Mouse (Mus musculus) stomach, embryonic 16.5 days (tissue): Measurements from ENCODE around the gene Pdk2. TPM values are rescaled to one million over a fixed set of nuclear protein-coding genes. Genes with fewer than 3 reads are reported as not detected.
A peak's percentile ranks its signal among the peaks of the same experiment; 100 is the strongest.
"Not testable (repeated sequence)": the region's sequence is repeated elsewhere in the genome, so short reads cannot be mapped to it uniquely, and the experiment has no call there.

Source experiments
- ATAC-seq: fragments of 200-750 bp; cut with Nextera tagmentation; 2 replicates; pipeline ENCODE4 v1.8.0; 2017; ENCODE audit warnings: moderate number of reproducible peaks, moderate TSS enrichment; ENCODE audit not compliant: insufficient read depth, low FRiP score
- H3K27ac ChIP-seq: fragments of 300-500 bp; sonication (generic); 2 replicates; pipeline ENCODE4 v1.5.1; 2014; ENCODE audit warnings: low read length
- H3K27me3 ChIP-seq: fragments of 300-500 bp; sonication (generic); 2 replicates; pipeline ENCODE4 v1.6.1; 2014; ENCODE audit warnings: low read length, control low read depth, mixed read lengths; ENCODE audit not compliant: control insufficient read depth, insufficient read depth
- H3K36me3 ChIP-seq: fragments of 300-500 bp; sonication (generic); 2 replicates; pipeline ENCODE4 v1.6.1; 2014; ENCODE audit warnings: low read length; ENCODE audit not compliant: control insufficient read depth, insufficient read depth
- H3K4me1 ChIP-seq: fragments of 300-500 bp; sonication (generic); 2 replicates; pipeline ENCODE4 v1.6.1; 2014; ENCODE audit warnings: low read length, control low read depth, mixed read lengths; ENCODE audit not compliant: control insufficient read depth, insufficient read depth
- H3K4me2 ChIP-seq: fragments of 300-500 bp; sonication (generic); 2 replicates; pipeline ENCODE4 v1.6.1; 2014; ENCODE audit warnings: low read depth, low read length, mixed read lengths
- H3K4me3 ChIP-seq: fragments of 300-500 bp; sonication (generic); replicated peaks from 2 replicates; pipeline ENCODE4 v1.5.1; 2014; ENCODE audit warnings: mild to moderate bottlenecking, low read length
- H3K9ac ChIP-seq: fragments of 300-500 bp; sonication (generic); 2 replicates; pipeline ENCODE4 v1.6.1; 2014; ENCODE audit warnings: low read length
- H3K9me3 ChIP-seq: fragments of 300-500 bp; sonication (generic); replicated peaks from 2 replicates; pipeline ENCODE4 v1.6.1; 2016; ENCODE audit warnings: low read length, control low read depth; ENCODE audit not compliant: control insufficient read depth
- whole genome bisulfite sequencing: fragments of 180-500 bp; shearing (Covaris S2); extraction: QIAGEN DNeasy Blood & Tissue Kit; methylation state at CpG from one replicate; pipeline ENCODE4 v1.1.7; 2014; 5-methylcytosine and 5-hydroxymethylcytosine counted together
- polyA plus RNA-seq: library from polyadenylated mRNA; unstranded; fragments of >200 nt; fragmentation: Nextera tagmentation; extraction: Ambion mirVana; gene quantifications from 2 replicates; pipeline ENCODE4 v1.2.1, GENCODE M21; 2015

Pdk2 gene
- polyA plus RNA-seq, 1 experiment from 2014 or later = 37.9 TPM

- not testable (repeated sequence) for H3K27ac ChIP-seq, H3K9me3 ChIP-seq, H3K27me3 ChIP-seq, H3K36me3 ChIP-seq, ATAC-seq
- peak overlapping the region; percentile 81 for H3K4me3 ChIP-seq
- H3K4me2 ChIP-seq = peak overlapping the region; percentile 79
- 10% methylated on average over 4 of the region's 4 CpGs for WGBS
- H3K9ac ChIP-seq = peak overlapping the region; percentile 61; the same call in 1 of the 2 replicates
- H3K4me1 ChIP-seq = peaks cover 49% of the 10 kb centered on the region
Observed at GRCm38 (mm10) chr11:95010841-95011403, 30.2 kb downstream of the Pdk2 start.

- H3K9ac ChIP-seq = peak overlapping the region; percentile 90
- peak overlapping the region; percentile 81 for H3K4me3 ChIP-seq
- H3K4me2 ChIP-seq = peak overlapping the region; percentile 79
- peak overlapping the region; percentile 92 for H3K27ac ChIP-seq
- under 1% methylated on average over 32 of the region's 40 CpGs for WGBS
- H3K36me3 ChIP-seq = 0 out of 2 replicates have a peak, but pooled peaks cover 6% of the 10 kb centered on the region
- H3K9me3 ChIP-seq = no peaks in the 10 kb centered on the region
- H3K4me1 ChIP-seq = peaks cover 49% of the 10 kb centered on the region
- no peaks in the 10 kb centered on the region for H3K27me3 ChIP-seq
- no peak for ATAC-seq
Observed at GRCm38 (mm10) chr11:95010141-95010739, 30.9 kb downstream of the Pdk2 start.

GRCm38 (mm10) chr11:95009629-95010014 lies 31.5 kb downstream of the Pdk2 start, which contains the start of gene Samd14:
TSS of gene Samd14 (plus strand) at chr11:95009879.
- Histone ChIP-seq H3K4me3 (peak within 1 kb of the TSS; percentile 81), H3K4me1 (peaks cover 49% of the 10 kb centered on the region), H3K27me3 (no peaks in the 10 kb centered on the region), H3K9ac (peak within 1 kb of the TSS; percentile 90), H3K4me2 (peak within 1 kb of the TSS; percentile 79), H3K36me3 (peaks cover 10% of the 10 kb centered on the region; the same call in 1 of the 2 replicates), H3K9me3 (no peaks in the 10 kb centered on the region), H3K27ac (peak within 1 kb of the TSS; percentile 92)
- ATAC-seq = peak; percentile 72
- WGBS = under 1% methylated on average over 32 of the region's 32 CpGs

- Histone ChIP-seq H3K4me1 (peaks cover 49% of the 10 kb centered on the region), H3K4me2 (peak overlapping the region; percentile 79), H3K9ac (peak overlapping the region; percentile 90), H3K36me3 (peaks cover 10% of the 10 kb centered on the region; the same call in 1 of the 2 replicates), H3K27me3 (no peaks in the 10 kb centered on the region), H3K9me3 (no peaks in the 10 kb centered on the region), H3K27ac (peak overlapping the region; percentile 92), H3K4me3 (peak overlapping the region; percentile 81)
- peak; percentile 0; the same call in 1 of the 2 replicates for ATAC-seq
- 26% methylated on average over 15 of the region's 15 CpGs for WGBS
Observed at GRCm38 (mm10) chr11:95008661-95009628, 32.2 kb downstream of the Pdk2 start.

GRCm38 (mm10) chr11:95007418-95007817 lies 33.7 kb downstream of the Pdk2 start:
- Histone ChIP-seq H3K4me3 (peak overlapping the region; percentile 49; the same call in 1 of the 2 replicates), H3K9me3 (no peaks in the 10 kb centered on the region), H3K27me3 (no peaks in the 10 kb centered on the region), H3K4me2 (peak overlapping the region; percentile 62), H3K36me3 (peaks cover 17% of the 10 kb centered on the region), H3K4me1 (peaks cover 41% of the 10 kb centered on the region), H3K27ac (peak overlapping the region; percentile 88), H3K9ac (peak overlapping the region; percentile 70; the same call in 1 of the 2 replicates)
- WGBS = 38% methylated on average over 3 of the region's 3 CpGs
- no peak for ATAC-seq

- Histone ChIP-seq H3K9ac (peak overlapping the region; percentile 70), H3K27me3 (no peaks in the 10 kb centered on the region), H3K4me1 (peaks cover 33% of the 10 kb centered on the region), H3K4me3 (peak overlapping the region; percentile 49), H3K27ac (peak overlapping the region; percentile 88), H3K9me3 (no peaks in the 10 kb centered on the region), H3K36me3 (peaks cover 19% of the 10 kb centered on the region), H3K4me2 (peak overlapping the region; percentile 62)
- peak; percentile 56; the same call in 1 of the 2 replicates for ATAC-seq
- WGBS = 1% methylated on average over 27 of the region's 27 CpGs
Observed at GRCm38 (mm10) chr11:95006525-95007219, 34.5 kb downstream of the Pdk2 start.

- Histone ChIP-seq H3K9ac (peak overlapping the region; percentile 70; the same call in 1 of the 2 replicates), H3K4me3 (peak overlapping the region; percentile 49; the same call in 1 of the 2 replicates), H3K4me1 (peaks cover 29% of the 10 kb centered on the region), H3K27me3 (no peaks in the 10 kb centered on the region), H3K36me3 (peaks cover 21% of the 10 kb centered on the region), H3K9me3 (no peaks in the 10 kb centered on the region), H3K27ac (peak overlapping the region; percentile 88), H3K4me2 (peak overlapping the region; percentile 62)
- WGBS = 35% methylated on average over 4 of the region's 4 CpGs
- ATAC-seq = no peak; the same call in 1 of the 2 replicates
Observed at GRCm38 (mm10) chr11:95006038-95006437, 35.1 kb downstream of the Pdk2 start.

- H3K4me3 ChIP-seq = no peak overlapping the region
- no peak for ATAC-seq
- no peaks in the 10 kb centered on the region for H3K9me3 ChIP-seq
- no peak overlapping the region for H3K4me2 ChIP-seq
- peaks cover 35% of the 10 kb centered on the region for H3K4me1 ChIP-seq
- peaks cover 24% of the 10 kb centered on the region for H3K36me3 ChIP-seq
- no peaks in the 10 kb centered on the region for H3K27me3 ChIP-seq
- no peak overlapping the region for H3K9ac ChIP-seq
- no peak overlapping the region for H3K27ac ChIP-seq
- WGBS = 64% methylated on average over 6 of the region's 6 CpGs
Observed at GRCm38 (mm10) chr11:95004937-95005198, 36.3 kb downstream of the Pdk2 start.
